Mouse (Mus musculus) erythroblast, embryonic 14.5 days (primary cell): ENCODE measurements at regions not wholly inside any gene's neighbourhood (a gene's known extent, or its start where the extent isn't known, plus 50 kb on each side); places are given as distances from the start of the nearest gene placed in this dataset.

Experiments
- GATA1 ChIP-seq: IDR thresholded peaks from 2 replicates; pipeline ENCODE4 v1.6.1; 2012; ENCODE audit warnings: low read length, inconsistent platforms, mixed read lengths
- TAL1 ChIP-seq: IDR thresholded peaks from 3 replicates; pipeline ENCODE4 v1.6.1; 2012; ENCODE audit warnings: low read length, inconsistent platforms, mixed read lengths

- TF ChIP-seq GATA1 (no peak), TAL1 (no peak)
These were observed 156.1 kb upstream of the Gm10295 start for GRCm38 (mm10) chr7:71507379-71507778.
